Mouse (Mus musculus) hindbrain, embryonic 11.5 days (tissue): ENCODE data around the gene Vinac1. TPM values are rescaled to one million over a fixed set of nuclear protein-coding genes. Genes with fewer than 3 reads are reported as not detected.
"Not testable (repeated sequence)": the region's sequence is repeated elsewhere in the genome, so short reads cannot be mapped to it uniquely, and the experiment has no call there.

Experiments
- ATAC-seq: fragments of 200-750 bp; cut with Nextera tagmentation; 2 replicates; pipeline ENCODE4 v1.8.0; 2017; ENCODE audit warnings: mild to moderate bottlenecking, moderate TSS enrichment, moderate library complexity; ENCODE audit not compliant: low FRiP score
- DNase-seq: peaks from one replicate; pipeline ENCODE4 v3.0.0-alpha.2; 2015; ENCODE audit warnings: low spot score
- H3K27ac ChIP-seq: fragments of 300-500 bp; sonication (generic); 2 replicates; pipeline ENCODE4 v1.5.1; 2014; ENCODE audit warnings: mild to moderate bottlenecking, low read depth, low read length
- H3K27me3 ChIP-seq: fragments of 300-500 bp; sonication (generic); 2 replicates; pipeline ENCODE4 v1.6.1; 2014; ENCODE audit warnings: mild to moderate bottlenecking, low read length, moderate library complexity, mixed read lengths; ENCODE audit not compliant: control insufficient read depth, insufficient read depth
- H3K36me3 ChIP-seq: fragments of 300-500 bp; sonication (generic); 2 replicates; pipeline ENCODE4 v1.6.1; 2014; ENCODE audit warnings: mild to moderate bottlenecking, low read length, moderate library complexity, mixed read lengths; ENCODE audit not compliant: control insufficient read depth, insufficient read depth
- H3K4me1 ChIP-seq: fragments of 300-500 bp; sonication (generic); replicated peaks from 2 replicates; pipeline ENCODE4 v1.6.1; 2014; ENCODE audit warnings: low read length, mixed read lengths; ENCODE audit not compliant: control insufficient read depth, insufficient read depth
- H3K4me2 ChIP-seq: fragments of 300-500 bp; sonication (generic); replicated peaks from 2 replicates; pipeline ENCODE4 v1.6.1; 2014; ENCODE audit warnings: mild to moderate bottlenecking, low read depth, low read length
- H3K4me3 ChIP-seq: fragments of 300-500 bp; sonication (generic); 2 replicates; pipeline ENCODE4 v1.5.1; 2014; ENCODE audit warnings: low read depth, low read length
- H3K9ac ChIP-seq: fragments of 300-500 bp; sonication (generic); 2 replicates; pipeline ENCODE4 v1.6.1; 2014; ENCODE audit warnings: low read depth, low read length
- H3K9me3 ChIP-seq: fragments of 300-500 bp; sonication (generic); 2 replicates; pipeline ENCODE4 v1.6.1; 2016; ENCODE audit warnings: low read length; ENCODE audit not compliant: control insufficient read depth
- WGBS: fragments of 180-500 bp; shearing (Covaris S2); extraction: QIAGEN DNeasy Blood & Tissue Kit; methylation state at CpG from one replicate; pipeline ENCODE4 v1.1.7; 2014; 5-methylcytosine and 5-hydroxymethylcytosine counted together
- polyA plus RNA-seq: library from polyadenylated mRNA; unstranded; fragments of >200 nt; fragmentation: Nextera tagmentation; extraction: Ambion mirVana; gene quantifications from 2 replicates; pipeline ENCODE4 v1.2.1, GENCODE M21; 2014

Vinac1 gene
- polyA plus RNA-seq, 1 experiment from 2014 or later, result 0.12 TPM

GRCm38 (mm10) chr2:129020106-129020505 is 27.9 kb downstream of the Vinac1 start:
- Histone ChIP-seq H3K4me2 (no peak overlapping the region), H3K36me3 (no peaks in the 10 kb centered on the region), H3K9me3 (no peaks in the 10 kb centered on the region), H3K27ac (no peak overlapping the region), H3K27me3 (no peaks in the 10 kb centered on the region), H3K4me3 (no peak overlapping the region), H3K9ac (no peak overlapping the region), H3K4me1 (no peaks in the 10 kb centered on the region)
- no peak for DNase-seq
- ATAC-seq, result no peak
- WGBS, result 82% methylated on average over 2 of the region's 2 CpGs

- H3K9ac ChIP-seq, H3K4me3 ChIP-seq, H3K4me2 ChIP-seq, H3K27me3 ChIP-seq, H3K4me1 ChIP-seq, H3K36me3 ChIP-seq, H3K9me3 ChIP-seq, H3K27ac ChIP-seq, ATAC-seq: not testable (repeated sequence)
- 75% methylated on average over 2 of the region's 2 CpGs for WGBS
- DNase-seq, result peak; percentile 5
Observed at GRCm38 (mm10) chr2:129008867-129009266, 39.1 kb downstream of the Vinac1 start.

- Histone ChIP-seq H3K4me1 (no peaks in the 10 kb centered on the region), H3K36me3 (no peaks in the 10 kb centered on the region), H3K9me3 (no peaks in the 10 kb centered on the region), H3K27ac (no peak overlapping the region), H3K4me2 (no peak overlapping the region), H3K27me3 (no peaks in the 10 kb centered on the region), H3K4me3 (no peak overlapping the region), H3K9ac (no peak overlapping the region)
- DNase-seq, result no peak
- 83% methylated on average over 4 of the region's 4 CpGs for WGBS
- ATAC-seq, result no peak
Observed at GRCm38 (mm10) chr2:129006194-129006749, 41.7 kb downstream of the Vinac1 start.

GRCm38 (mm10) chr2:129004872-129005271 is 43.1 kb downstream of the Vinac1 start:
- ATAC-seq (no peak), DNase-seq (no peak)
- Histone ChIP-seq H3K27ac (no peak overlapping the region), H3K36me3 (no peaks in the 10 kb centered on the region), H3K4me1 (no peaks in the 10 kb centered on the region), H3K9me3 (no peaks in the 10 kb centered on the region), H3K27me3 (no peaks in the 10 kb centered on the region), H3K4me3 (no peak overlapping the region), H3K9ac (no peak overlapping the region), H3K4me2 (no peak overlapping the region)

GRCm38 (mm10) chr2:128984746-128985145 is 63.2 kb downstream of the Vinac1 start:
- Histone ChIP-seq H3K9me3 (no peaks in the 10 kb centered on the region), H3K4me1 (no peaks in the 10 kb centered on the region), H3K27ac (no peak overlapping the region), H3K36me3 (no peaks in the 10 kb centered on the region), H3K4me2 (no peak overlapping the region), H3K9ac (no peak overlapping the region), H3K4me3 (no peak overlapping the region), H3K27me3 (no peaks in the 10 kb centered on the region)
- no peak for DNase-seq
- no peak for ATAC-seq
- 81% methylated on average over 3 of the region's 3 CpGs for WGBS

- Histone ChIP-seq H3K4me3 (no peak overlapping the region), H3K27me3 (no peaks in the 10 kb centered on the region), H3K4me1 (no peaks in the 10 kb centered on the region), H3K9me3 (no peaks in the 10 kb centered on the region), H3K4me2 (no peak overlapping the region), H3K9ac (no peak overlapping the region), H3K27ac (no peak overlapping the region), H3K36me3 (no peaks in the 10 kb centered on the region)
- ATAC-seq (no peak), DNase-seq (no peak)
- WGBS, result 84% methylated on average over 4 of the region's 4 CpGs
Observed at GRCm38 (mm10) chr2:128975572-128975971, 72.4 kb downstream of the Vinac1 start.

Other genes starting within 250 kb of the Vinac1 start
- gene Tmem87b, start 230.1 kb downstream of the Vinac1 start, polyA plus RNA-seq, result 29.9 and 33.6 TPM in 2 replicates
- gene Fbln7, start 185.2 kb downstream of the Vinac1 start, polyA plus RNA-seq, result 2.1 TPM in 2 replicates
- 9.4 and 10.6 TPM in 2 replicates for gene Zc3h8, start 104.1 kb downstream of the Vinac1 start, polyA plus RNA-seq
- 1.8 and 2.2 TPM in 2 replicates for gene Zc3h6, start 80.8 kb downstream of the Vinac1 start, polyA plus RNA-seq
- 19.8 and 20.0 TPM in 2 replicates for gene Gm10762, start 80.4 kb downstream of the Vinac1 start, polyA plus RNA-seq
- 17.1 and 18.9 TPM in 2 replicates for gene Ttl, start 17.8 kb upstream of the Vinac1 start, polyA plus RNA-seq
- gene Polr1b, start 52.8 kb upstream of the Vinac1 start, polyA plus RNA-seq, result 16.7 and 19.7 TPM in 2 replicates
- gene Chchd5, start 81.5 kb upstream of the Vinac1 start, polyA plus RNA-seq, result 26.0 and 27.8 TPM in 2 replicates
- 50.3 and 59.9 TPM in 2 replicates for gene Slc20a1, start 150.6 kb upstream of the Vinac1 start, polyA plus RNA-seq
- gene Ckap2l, start 249.0 kb upstream of the Vinac1 start, polyA plus RNA-seq, result 65.9 and 77.5 TPM in 2 replicates